Mouse (Mus musculus) liver, embryonic 11.5 days (tissue): ENCODE data around the gene Ttll3. TPM values are rescaled to one million over a fixed set of nuclear protein-coding genes. Genes with fewer than 3 reads are reported as not detected.

ENCODE experiments used
- ATAC-seq: fragments of 200-750 bp; cut with Nextera tagmentation; replicated peaks from 2 replicates; pipeline ENCODE4 v1.8.0; 2017; ENCODE audit warnings: moderate number of reproducible peaks, mild to moderate bottlenecking, moderate TSS enrichment, moderate library complexity; ENCODE audit not compliant: low FRiP score
- DNase-seq: peaks from one replicate; pipeline ENCODE4 v3.0.0-alpha.2; 2017; ENCODE audit warnings: low spot score
- H3K27ac ChIP-seq: fragments of 300-500 bp; sonication (generic); 2 replicates; pipeline ENCODE4 v1.5.1; 2014; ENCODE audit warnings: mild to moderate bottlenecking, low read depth, low read length, control low read depth
- H3K27me3 ChIP-seq: fragments of 300-500 bp; sonication (generic); replicated peaks from 2 replicates; pipeline ENCODE4 v1.6.1; 2014; ENCODE audit warnings: low read length, mixed read lengths; ENCODE audit not compliant: control insufficient read depth, insufficient read depth
- H3K36me3 ChIP-seq: fragments of 300-500 bp; sonication (generic); 2 replicates; pipeline ENCODE4 v1.6.1; 2014; ENCODE audit warnings: mild to moderate bottlenecking, low read length, moderate library complexity, mixed read lengths; ENCODE audit not compliant: control insufficient read depth, insufficient read depth
- H3K4me1 ChIP-seq: fragments of 300-500 bp; sonication (generic); replicated peaks from 2 replicates; pipeline ENCODE4 v1.6.1; 2014; ENCODE audit warnings: low read length, mixed read lengths; ENCODE audit not compliant: control insufficient read depth, insufficient read depth
- H3K4me2 ChIP-seq: fragments of 300-500 bp; sonication (generic); 2 replicates; pipeline ENCODE4 v1.6.1; 2014; ENCODE audit warnings: mild to moderate bottlenecking, control low read depth, moderate library complexity
- H3K4me3 ChIP-seq: fragments of 300-500 bp; sonication (generic); 2 replicates; pipeline ENCODE4 v1.5.1; 2014; ENCODE audit warnings: low read depth, low read length, control low read depth
- H3K9ac ChIP-seq: fragments of 300-500 bp; sonication (generic); 2 replicates; pipeline ENCODE4 v1.6.1; 2014; ENCODE audit warnings: low read depth, low read length, control low read depth
- H3K9me3 ChIP-seq: fragments of 300-500 bp; sonication (generic); 2 replicates; pipeline ENCODE4 v1.6.1; 2016; ENCODE audit warnings: low read length, inconsistent platforms, mixed read lengths; ENCODE audit not compliant: control insufficient read depth
- whole genome bisulfite sequencing: fragments of 180-500 bp; shearing (Covaris S2); extraction: QIAGEN DNeasy Blood & Tissue Kit; methylation state at CpG from one replicate; pipeline ENCODE4 v1.1.7; 2014; 5-methylcytosine and 5-hydroxymethylcytosine counted together
- polyA plus RNA-seq: library from polyadenylated mRNA; unstranded; fragments of >200 nt; fragmentation: Nextera tagmentation; extraction: Ambion mirVana; gene quantifications from 2 replicates; pipeline ENCODE4 v1.2.1, GENCODE M21; 2014

The Ttll3 gene
- polyA plus RNA-seq, 1 experiment from 2014 or later = 2.4 TPM

- peaks cover 5% of the 10 kb centered on the region for H3K4me1 ChIP-seq
- peaks cover 77% of the 10 kb centered on the region for H3K36me3 ChIP-seq
- no peaks in the 10 kb centered on the region for H3K27me3 ChIP-seq
- 82% methylated on average over 11 of the region's 11 CpGs for WGBS
- ATAC-seq (no peak), DNase-seq (no peak)
- H3K4me2 ChIP-seq = no peak overlapping the region
- H3K4me3 ChIP-seq = no peak overlapping the region
- H3K9ac ChIP-seq = no peak overlapping the region
- H3K27ac ChIP-seq = no peak overlapping the region
- H3K9me3 ChIP-seq = no peaks in the 10 kb centered on the region
Observed at GRCm38 (mm10) chr6:113385160-113385714, 3.8 kb upstream of the Ttll3 start.

- 73% methylated on average over 3 of the region's 3 CpGs for WGBS
- no peak for ATAC-seq
- no peak overlapping the region for H3K4me3 ChIP-seq
Observed at GRCm38 (mm10) chr6:113386025-113386424, 3.0 kb upstream of the Ttll3 start.

GRCm38 (mm10) chr6:113390715-113391114 lies 1.7 kb downstream of the Ttll3 start:
- 0 out of 2 replicates have a peak, but pooled peaks cover 7% of the 10 kb centered on the region for H3K4me1 ChIP-seq
- 86% methylated on average over 3 of the region's 3 CpGs for WGBS
- H3K9me3 ChIP-seq = no peaks in the 10 kb centered on the region
- H3K27ac ChIP-seq = no peak overlapping the region
- H3K27me3 ChIP-seq = peaks cover 5% of the 10 kb centered on the region; the same call in 1 of the 2 replicates
- peaks cover 38% of the 10 kb centered on the region for H3K36me3 ChIP-seq
- H3K4me3 ChIP-seq = no peak overlapping the region
- DNase-seq (no peak), ATAC-seq (no peak)
- H3K9ac ChIP-seq = no peak overlapping the region
- H3K4me2 ChIP-seq = no peak overlapping the region

More at GRCm38 (mm10) chr6:113386025-113386424, 3.0 kb upstream of the Ttll3 start:
- no peak for DNase-seq
- H3K27ac ChIP-seq = no peak overlapping the region
- H3K4me2 ChIP-seq = no peak overlapping the region
- no peaks in the 10 kb centered on the region for H3K27me3 ChIP-seq
- H3K36me3 ChIP-seq = peaks cover 76% of the 10 kb centered on the region
- H3K4me1 ChIP-seq = no peaks in the 10 kb centered on the region
- no peak overlapping the region for H3K9ac ChIP-seq
- H3K9me3 ChIP-seq = no peaks in the 10 kb centered on the region

- Histone ChIP-seq H3K9ac (peak overlapping the region; percentile 53), H3K27ac (no peak overlapping the region), H3K4me3 (peak overlapping the region; percentile 40), H3K27me3 (peaks cover 5% of the 10 kb centered on the region; the same call in 1 of the 2 replicates), H3K36me3 (peaks cover 31% of the 10 kb centered on the region), H3K4me2 (peak overlapping the region; percentile 79), H3K4me1 (0 out of 2 replicates have a peak, but pooled peaks cover 7% of the 10 kb centered on the region), H3K9me3 (no peaks in the 10 kb centered on the region)
- ATAC-seq = no peak
- no peak for DNase-seq
- WGBS = 22% methylated on average over 10 of the region's 10 CpGs
Observed at GRCm38 (mm10) chr6:113392015-113392386, 2.9 kb downstream of the Ttll3 start.

- no peak overlapping the region for H3K27ac ChIP-seq
- no peaks in the 10 kb centered on the region for H3K9me3 ChIP-seq
- peaks cover 29% of the 10 kb centered on the region for H3K36me3 ChIP-seq
- peak overlapping the region; percentile 79 for H3K4me2 ChIP-seq
- 0 out of 2 replicates have a peak, but pooled peaks cover 7% of the 10 kb centered on the region for H3K4me1 ChIP-seq
- peak; percentile 62 for DNase-seq
- peak overlapping the region; percentile 53 for H3K9ac ChIP-seq
- WGBS = 5% methylated on average over 51 of the region's 51 CpGs
- ATAC-seq = peak; percentile 61
- peak overlapping the region; percentile 40 for H3K4me3 ChIP-seq
- H3K27me3 ChIP-seq = peaks cover 5% of the 10 kb centered on the region; the same call in 1 of the 2 replicates
Observed at GRCm38 (mm10) chr6:113392387-113393071, 3.5 kb downstream of the Ttll3 start.

GRCm38 (mm10) chr6:113393951-113394350 lies 4.9 kb downstream of the Ttll3 start:
- H3K4me2 ChIP-seq = no peak overlapping the region; the same call in 1 of the 2 replicates
- WGBS = 80% methylated on average over 6 of the region's 6 CpGs

GRCm38 (mm10) chr6:113394811-113395210 lies 5.8 kb downstream of the Ttll3 start:
- WGBS = 90% methylated on average over 11 of the region's 11 CpGs

More at GRCm38 (mm10) chr6:113393951-113394350, 4.9 kb downstream of the Ttll3 start:
- Histone ChIP-seq H3K4me3 (no peak overlapping the region), H3K9me3 (no peaks in the 10 kb centered on the region), H3K27ac (no peak overlapping the region), H3K4me1 (0 out of 2 replicates have a peak, but pooled peaks cover 7% of the 10 kb centered on the region), H3K9ac (no peak overlapping the region), H3K27me3 (peaks cover 5% of the 10 kb centered on the region; the same call in 1 of the 2 replicates), H3K36me3 (peaks cover 18% of the 10 kb centered on the region)
- ATAC-seq = no peak
- no peak for DNase-seq

GRCm38 (mm10) chr6:113395501-113395900 lies 6.4 kb downstream of the Ttll3 start:
- 93% methylated on average over 6 of the region's 6 CpGs for whole genome bisulfite sequencing
- Histone ChIP-seq H3K4me1 (0 out of 2 replicates have a peak, but pooled peaks cover 7% of the 10 kb centered on the region), H3K4me3 (no peak overlapping the region), H3K27ac (no peak overlapping the region), H3K9ac (no peak overlapping the region), H3K36me3 (peaks cover 6% of the 10 kb centered on the region; the same call in 1 of the 2 replicates), H3K4me2 (no peak overlapping the region), H3K9me3 (no peaks in the 10 kb centered on the region), H3K27me3 (peaks cover 5% of the 10 kb centered on the region; the same call in 1 of the 2 replicates)
- DNase-seq = no peak
- ATAC-seq = no peak

More at GRCm38 (mm10) chr6:113394811-113395210, 5.8 kb downstream of the Ttll3 start:
- H3K4me2 ChIP-seq = no peak overlapping the region
- no peaks in the 10 kb centered on the region for H3K9me3 ChIP-seq
- 0 out of 2 replicates have a peak, but pooled peaks cover 7% of the 10 kb centered on the region for H3K4me1 ChIP-seq
- peaks cover 5% of the 10 kb centered on the region; the same call in 1 of the 2 replicates for H3K27me3 ChIP-seq
- H3K9ac ChIP-seq = no peak overlapping the region
- no peak for DNase-seq
- peaks cover 10% of the 10 kb centered on the region for H3K36me3 ChIP-seq
- no peak overlapping the region for H3K4me3 ChIP-seq
- ATAC-seq = no peak
- H3K27ac ChIP-seq = no peak overlapping the region
